Comparison of ENCODE assay signal across 22 mouse cellular contexts in genomic region chr19:14390914-14391313, GRCm38 (mm10).
"Had no signal": no experiment of that assay in that cellular context is flagged by ENCODE, and none has a peak within 500 bp of the region (broad histone marks: within the 10 kb centered on the region; RNA-seq: fewer than 3 reads in every experiment).

No protein-coding gene starts in this region.

- H3K27ac ChIP-seq: heart, adult 2 months; heart, embryonic 13.5 days; heart, embryonic 15.5 days; hindbrain, embryonic 13.5 days; hindbrain, embryonic 15.5 days; hindbrain, postnatal 0 days; kidney, embryonic 15.5 days; kidney, postnatal 0 days; limb, embryonic 13.5 days; limb, embryonic 15.5 days had no signal

- DNase-seq: gastrocnemius, postnatal 14 days; gastrocnemius, postnatal 36 days; heart, adult 11 months; heart, adult 2 months; heart, postnatal 36 days; kidney, adult 11 months; kidney, adult 2 months; kidney, adult 9 months; kidney, postnatal 14 days; kidney, postnatal 36 days; layer of hippocampus, adult 9-11 months; layer of hippocampus, postnatal 36 days had no signal

- H3K9me3 ChIP-seq: heart, embryonic 13.5 days; heart, embryonic 15.5 days; hindbrain, embryonic 13.5 days; hindbrain, embryonic 15.5 days; kidney, embryonic 15.5 days; limb, embryonic 13.5 days; limb, embryonic 15.5 days had no signal

- H3K36me3 ChIP-seq: heart, embryonic 13.5 days; heart, embryonic 15.5 days; hindbrain, embryonic 13.5 days; hindbrain, embryonic 15.5 days; kidney, embryonic 15.5 days; limb, embryonic 13.5 days; limb, embryonic 15.5 days had no signal

- H3K9ac ChIP-seq: heart, embryonic 13.5 days; heart, embryonic 15.5 days; hindbrain, embryonic 13.5 days; hindbrain, embryonic 15.5 days; kidney, embryonic 15.5 days; limb, embryonic 13.5 days; limb, embryonic 15.5 days had no signal

- H3K4me2 ChIP-seq: heart, embryonic 11.5 days; heart, embryonic 13.5 days; heart, embryonic 15.5 days; hindbrain, embryonic 13.5 days; hindbrain, embryonic 15.5 days; kidney, embryonic 15.5 days; limb, embryonic 13.5 days; limb, embryonic 15.5 days had no signal

- H3K4me1 ChIP-seq: hindbrain, embryonic 13.5 days; hindbrain, embryonic 15.5 days; kidney, embryonic 15.5 days; limb, embryonic 13.5 days; limb, embryonic 15.5 days had no signal

- H3K4me3 ChIP-seq: heart, adult 2 months; heart, embryonic 13.5 days; heart, embryonic 15.5 days; hindbrain, embryonic 13.5 days; hindbrain, embryonic 15.5 days; kidney, embryonic 15.5 days; limb, embryonic 13.5 days; limb, embryonic 15.5 days had no signal

- H3K27me3 ChIP-seq: hindbrain, embryonic 13.5 days; hindbrain, embryonic 15.5 days; limb, embryonic 13.5 days; limb, embryonic 15.5 days had no signal
